Mouse (Mus musculus) embryonic facial prominence, embryonic 13.5 days (tissue): Measurements from ENCODE around the gene Fscn2. TPM values are rescaled to one million over a fixed set of nuclear protein-coding genes. Genes with fewer than 3 reads are reported as not detected.

Source experiments
- ATAC-seq: fragments of 200-750 bp; cut with Nextera tagmentation; 2 replicates; pipeline ENCODE4 v1.8.0; 2017; ENCODE audit warnings: low read depth; ENCODE audit not compliant: insufficient number of reproducible peaks, insufficient read depth, low FRiP score, low TSS enrichment
- H3K27ac ChIP-seq: fragments of 300-500 bp; sonication (generic); 2 replicates; pipeline ENCODE4 v1.5.1; 2015; ENCODE audit warnings: moderate library complexity, mild to moderate bottlenecking, inconsistent platforms
- H3K27me3 ChIP-seq: fragments of 300-500 bp; sonication (generic); 2 replicates; pipeline ENCODE4 v1.6.1; 2015; ENCODE audit warnings: mild to moderate bottlenecking, inconsistent platforms
- H3K36me3 ChIP-seq: fragments of 300-500 bp; sonication (generic); 2 replicates; pipeline ENCODE4 v1.6.1; 2015; ENCODE audit warnings: mild to moderate bottlenecking, inconsistent platforms
- H3K4me1 ChIP-seq: fragments of 300-500 bp; sonication (generic); 2 replicates; pipeline ENCODE4 v1.6.1; 2015; ENCODE audit warnings: inconsistent platforms
- H3K4me2 ChIP-seq: fragments of 300-500 bp; sonication (generic); 2 replicates; pipeline ENCODE4 v1.6.1; 2015; ENCODE audit warnings: moderate library complexity, mild to moderate bottlenecking, inconsistent platforms
- H3K4me3 ChIP-seq: fragments of 300-500 bp; sonication (generic); 2 replicates; pipeline ENCODE4 v1.5.1; 2015; ENCODE audit warnings: mild to moderate bottlenecking, inconsistent platforms
- H3K9ac ChIP-seq: fragments of 300-500 bp; sonication (generic); 2 replicates; pipeline ENCODE4 v1.6.1; 2015; ENCODE audit warnings: mild to moderate bottlenecking, inconsistent platforms
- H3K9me3 ChIP-seq: fragments of 300-500 bp; sonication (generic); 2 replicates; pipeline ENCODE4 v1.6.1; 2016; ENCODE audit warnings: inconsistent platforms
- WGBS: fragments of 180-500 bp; shearing (Covaris S2); methylation state at CpG from one replicate; pipeline ENCODE4 v1.1.7; 2015; ENCODE audit warnings: mixed read lengths; 5-methylcytosine and 5-hydroxymethylcytosine counted together
- polyA plus RNA-seq: library from polyadenylated mRNA; unstranded; fragments of >200 nt; fragmentation: Nextera tagmentation; extraction: Ambion mirVana; gene quantifications from 2 replicates; pipeline ENCODE4 v1.2.1, GENCODE M21; 2015

Gene Fscn2
- polyA plus RNA-seq = 0.25 and 1.1 TPM in 2 replicates

- peaks cover 41% of the 10 kb centered on the region for H3K4me1 ChIP-seq
Observed at GRCm38 (mm10) chr11:120361295-120361694, at the start of gene Fscn2. Gene Fscn2 (plus strand): TSS chr11:120361534.

GRCm38 (mm10) chr11:120311561-120311960, 49.8 kb upstream of the Fscn2 start:
- Histone ChIP-seq H3K9me3 (no peaks in the 10 kb centered on the region), H3K27ac (peak overlapping the region; percentile 91), H3K4me2 (peak overlapping the region; percentile 81), H3K27me3 (no peaks in the 10 kb centered on the region; the same call in 1 of the 2 replicates), H3K36me3 (no peaks in the 10 kb centered on the region), H3K4me1 (peaks cover 65% of the 10 kb centered on the region), H3K4me3 (peak overlapping the region; percentile 47), H3K9ac (peak overlapping the region; percentile 81)
- 38% methylated on average over 10 of the region's 10 CpGs for WGBS
- no peak for ATAC-seq

More at GRCm38 (mm10) chr11:120361295-120361694, at the start of gene Fscn2:
- WGBS = 73% methylated on average over 10 of the region's 10 CpGs
- Histone ChIP-seq H3K36me3 (no peaks in the 10 kb centered on the region), H3K9me3 (no peaks in the 10 kb centered on the region), H3K4me3 (no peak within 1 kb of the TSS), H3K27ac (no peak within 1 kb of the TSS; the same call in 1 of the 2 replicates), H3K27me3 (no peaks in the 10 kb centered on the region), H3K9ac (0 out of 2 replicates have a peak within 1 kb of the TSS, but pooled peaks have one; percentile 32), H3K4me2 (no peak within 1 kb of the TSS)
- no peak for ATAC-seq

- H3K27ac ChIP-seq = peak overlapping the region; percentile 91
- no peaks in the 10 kb centered on the region for H3K9me3 ChIP-seq
- WGBS = 36% methylated on average over 6 of the region's 6 CpGs
- H3K4me2 ChIP-seq = no peak overlapping the region
- peaks cover 65% of the 10 kb centered on the region for H3K4me1 ChIP-seq
- 0 out of 2 replicates have a peak overlapping the region, but pooled peaks have one; percentile 81 for H3K9ac ChIP-seq
- no peaks in the 10 kb centered on the region; the same call in 1 of the 2 replicates for H3K27me3 ChIP-seq
- H3K36me3 ChIP-seq = no peaks in the 10 kb centered on the region
- H3K4me3 ChIP-seq = no peak overlapping the region
- ATAC-seq = no peak
Observed at GRCm38 (mm10) chr11:120312069-120312468, 49.3 kb upstream of the Fscn2 start.

- Histone ChIP-seq H3K4me3 (no peak overlapping the region), H3K4me2 (no peak overlapping the region), H3K27me3 (no peaks in the 10 kb centered on the region), H3K9me3 (no peaks in the 10 kb centered on the region), H3K36me3 (no peaks in the 10 kb centered on the region), H3K9ac (no peak overlapping the region), H3K4me1 (peaks cover 50% of the 10 kb centered on the region), H3K27ac (no peak overlapping the region)
- ATAC-seq = no peak
- WGBS = 57% methylated on average over 6 of the region's 6 CpGs
Observed at GRCm38 (mm10) chr11:120313906-120314685, 47.2 kb upstream of the Fscn2 start.

- Histone ChIP-seq H3K36me3 (no peaks in the 10 kb centered on the region), H3K4me1 (peaks cover 50% of the 10 kb centered on the region), H3K27me3 (no peaks in the 10 kb centered on the region), H3K27ac (peak overlapping the region; percentile 94; the same call in 1 of the 2 replicates), H3K4me3 (peak overlapping the region; percentile 52), H3K9me3 (no peaks in the 10 kb centered on the region), H3K4me2 (peak overlapping the region; percentile 89; the same call in 1 of the 2 replicates), H3K9ac (no peak overlapping the region)
- ATAC-seq = no peak
- WGBS = 47% methylated on average over 16 of the region's 16 CpGs
Observed at GRCm38 (mm10) chr11:120314721-120315415, 46.5 kb upstream of the Fscn2 start.

GRCm38 (mm10) chr11:120315416-120315761, 45.9 kb upstream of the Fscn2 start:
- no peaks in the 10 kb centered on the region for H3K9me3 ChIP-seq
- peak overlapping the region; percentile 52 for H3K4me3 ChIP-seq
- H3K4me2 ChIP-seq = peak overlapping the region; percentile 89
- 31% methylated on average over 4 of the region's 4 CpGs for WGBS
- H3K4me1 ChIP-seq = peaks cover 46% of the 10 kb centered on the region
- H3K27ac ChIP-seq = peak overlapping the region; percentile 94
- ATAC-seq = no peak
- H3K9ac ChIP-seq = peak overlapping the region; percentile 79
- H3K27me3 ChIP-seq = no peaks in the 10 kb centered on the region
- H3K36me3 ChIP-seq = no peaks in the 10 kb centered on the region

GRCm38 (mm10) chr11:120315832-120316689, 45.3 kb upstream of the Fscn2 start:
- Histone ChIP-seq H3K4me1 (peaks cover 43% of the 10 kb centered on the region), H3K9ac (peak overlapping the region; percentile 79), H3K27ac (peak overlapping the region; percentile 94), H3K4me2 (peak overlapping the region; percentile 89), H3K36me3 (no peaks in the 10 kb centered on the region), H3K4me3 (peak overlapping the region; percentile 52), H3K9me3 (no peaks in the 10 kb centered on the region), H3K27me3 (no peaks in the 10 kb centered on the region)
- peak; percentile 89 for ATAC-seq
- 5% methylated on average over 37 of the region's 37 CpGs for WGBS

- H3K36me3 ChIP-seq = no peaks in the 10 kb centered on the region
- peak overlapping the region; percentile 52 for H3K4me3 ChIP-seq
- H3K27me3 ChIP-seq = no peaks in the 10 kb centered on the region
- peak overlapping the region; percentile 94 for H3K27ac ChIP-seq
- H3K9me3 ChIP-seq = no peaks in the 10 kb centered on the region
- peak overlapping the region; percentile 89 for H3K4me2 ChIP-seq
- 24% methylated on average over 13 of the region's 13 CpGs for WGBS
- H3K4me1 ChIP-seq = peaks cover 35% of the 10 kb centered on the region
- no peak for ATAC-seq
- peak overlapping the region; percentile 79 for H3K9ac ChIP-seq
Observed at GRCm38 (mm10) chr11:120316690-120317254, 44.6 kb upstream of the Fscn2 start.

GRCm38 (mm10) chr11:120317456-120317855, 43.9 kb upstream of the Fscn2 start:
- Histone ChIP-seq H3K27ac (peak overlapping the region; percentile 94; the same call in 1 of the 2 replicates), H3K4me1 (peaks cover 32% of the 10 kb centered on the region), H3K9me3 (no peaks in the 10 kb centered on the region), H3K27me3 (no peaks in the 10 kb centered on the region), H3K4me2 (peak overlapping the region; percentile 89; the same call in 1 of the 2 replicates), H3K36me3 (no peaks in the 10 kb centered on the region), H3K4me3 (peak overlapping the region; percentile 52), H3K9ac (no peak overlapping the region)
- 62% methylated on average over 7 of the region's 7 CpGs for WGBS
- no peak for ATAC-seq

- H3K27me3 ChIP-seq = no peaks in the 10 kb centered on the region
- H3K4me3 ChIP-seq = no peak overlapping the region
- H3K4me2 ChIP-seq = no peak overlapping the region
- no peaks in the 10 kb centered on the region for H3K36me3 ChIP-seq
- ATAC-seq = no peak
- peaks cover 23% of the 10 kb centered on the region for H3K4me1 ChIP-seq
- H3K9ac ChIP-seq = no peak overlapping the region
- WGBS = 83% methylated on average over 5 of the region's 5 CpGs
- H3K9me3 ChIP-seq = no peaks in the 10 kb centered on the region
- no peak overlapping the region for H3K27ac ChIP-seq
Observed at GRCm38 (mm10) chr11:120319310-120319709, 42.0 kb upstream of the Fscn2 start.

- no peak for ATAC-seq
- Histone ChIP-seq H3K4me1 (peaks cover 16% of the 10 kb centered on the region), H3K36me3 (no peaks in the 10 kb centered on the region), H3K9me3 (no peaks in the 10 kb centered on the region), H3K4me2 (no peak overlapping the region), H3K27ac (no peak overlapping the region), H3K4me3 (no peak overlapping the region), H3K27me3 (no peaks in the 10 kb centered on the region), H3K9ac (no peak overlapping the region)
- 92% methylated on average over 10 of the region's 10 CpGs for WGBS
Observed at GRCm38 (mm10) chr11:120320156-120320555, 41.2 kb upstream of the Fscn2 start.
